Mouse (Mus musculus) telencephalon, adult 2 months (tissue): ENCODE data around the gene Esr1.
"Not testable (repeated sequence)": the region's sequence is repeated elsewhere in the genome, so short reads cannot be mapped to it uniquely, and the experiment has no call there.

ENCODE experiments used
- DNase-seq: peaks from one replicate; pipeline ENCODE4 v3.0.0-alpha.2; 2011; ENCODE audit warnings: low read depth, low spot score

The Esr1 gene

DNA sequence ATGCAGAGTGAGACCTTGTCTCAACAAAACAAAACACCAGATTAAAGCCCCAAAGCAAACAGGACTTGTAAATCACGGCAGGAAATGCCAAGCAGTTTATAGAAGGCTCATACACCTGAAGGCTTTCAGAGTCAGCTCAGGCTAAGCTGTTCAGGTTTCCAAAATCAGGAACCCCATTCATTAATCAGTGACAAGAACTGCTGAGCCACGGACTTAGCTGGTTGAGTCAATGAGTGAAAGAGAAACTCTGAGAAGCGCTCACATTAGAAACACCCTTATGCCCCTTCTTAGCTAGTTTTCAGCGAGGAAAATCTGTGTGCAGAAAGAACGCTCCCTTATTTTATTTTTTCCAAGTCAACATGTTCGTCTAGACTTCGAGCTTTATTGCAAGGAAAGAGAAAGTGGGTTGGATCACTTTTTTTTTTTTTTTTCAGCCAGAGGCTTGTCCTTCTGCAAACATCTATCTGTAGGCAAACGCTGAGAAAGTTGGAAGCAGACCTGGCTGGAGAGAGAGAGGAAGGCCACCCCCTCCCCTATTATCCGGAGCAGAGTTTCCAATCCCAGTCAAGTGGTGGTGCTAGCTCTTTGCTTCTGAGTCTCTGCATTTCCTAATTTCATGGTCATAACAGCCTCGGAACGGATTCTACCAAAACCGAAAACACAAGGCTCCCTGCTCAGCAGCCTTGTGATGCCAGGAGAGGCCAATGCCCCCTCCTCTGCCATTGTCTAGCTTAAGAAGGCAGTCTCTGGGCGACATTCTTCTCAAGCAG is at the start of gene Esr1:
Gene Esr1 (plus strand): TSS at position 208 of the 770 bp plus-strand sequence.
- no peak for DNase-seq

DNA sequence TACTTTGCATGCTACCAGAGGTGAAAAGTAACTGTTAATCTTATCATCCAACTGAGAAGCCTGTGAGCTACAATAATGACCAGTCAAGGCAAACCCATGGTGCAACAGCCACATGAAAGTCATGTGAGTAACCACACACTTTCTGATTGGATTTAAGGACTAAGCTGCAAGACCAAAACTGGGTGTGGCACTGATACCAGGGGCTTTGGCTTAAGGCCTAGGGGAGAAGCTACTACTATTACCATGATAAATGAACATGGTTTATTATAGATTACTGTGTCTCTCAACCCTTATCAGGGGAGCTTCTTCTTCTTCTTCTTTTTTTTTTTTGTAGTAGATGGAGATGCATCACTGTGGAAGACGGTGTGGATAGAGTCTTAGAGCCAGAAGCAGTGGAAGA is 46.2 kb upstream of the Esr1 start:
- no peak for DNase-seq

DNA sequence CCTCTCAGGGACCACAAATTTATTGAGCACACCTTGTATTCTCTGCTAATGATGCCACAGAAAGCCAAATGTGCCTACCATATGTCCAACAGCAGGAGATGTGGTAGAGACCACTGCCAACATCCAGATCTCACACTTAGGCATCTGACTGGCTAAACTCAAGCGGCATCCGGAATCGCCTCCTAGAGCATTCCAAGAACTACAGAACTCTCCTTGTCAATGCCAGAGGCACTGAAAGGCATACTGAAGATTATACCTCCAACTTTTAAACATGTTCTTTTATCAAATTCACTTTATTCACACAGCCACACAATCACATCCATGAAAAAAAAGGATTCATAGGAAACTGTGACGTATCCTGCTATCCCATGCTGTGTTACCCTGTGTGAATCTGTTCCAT is 40.6 kb upstream of the Esr1 start:
- DNase-seq, result no peak

DNA sequence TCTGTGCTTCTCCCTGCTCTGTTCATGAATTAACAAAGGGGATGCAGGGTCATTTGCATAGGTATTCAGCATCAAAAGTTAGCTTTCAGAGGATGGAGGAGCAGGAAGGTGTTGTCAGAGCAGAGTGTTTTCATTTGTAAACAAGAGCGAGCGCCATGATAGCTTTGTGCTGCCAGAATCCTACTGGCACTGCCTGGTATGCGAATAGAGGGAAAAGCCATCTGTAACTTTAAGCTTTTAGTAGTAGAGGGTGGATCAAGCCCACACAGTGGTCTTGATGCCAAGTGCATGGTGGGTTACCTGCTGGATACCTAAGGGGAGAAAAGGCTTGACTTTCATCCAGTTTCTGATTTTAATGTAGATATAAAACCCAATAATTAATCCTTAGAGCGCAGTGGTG is 40.1 kb upstream of the Esr1 start:
- DNase-seq, result no peak

DNA sequence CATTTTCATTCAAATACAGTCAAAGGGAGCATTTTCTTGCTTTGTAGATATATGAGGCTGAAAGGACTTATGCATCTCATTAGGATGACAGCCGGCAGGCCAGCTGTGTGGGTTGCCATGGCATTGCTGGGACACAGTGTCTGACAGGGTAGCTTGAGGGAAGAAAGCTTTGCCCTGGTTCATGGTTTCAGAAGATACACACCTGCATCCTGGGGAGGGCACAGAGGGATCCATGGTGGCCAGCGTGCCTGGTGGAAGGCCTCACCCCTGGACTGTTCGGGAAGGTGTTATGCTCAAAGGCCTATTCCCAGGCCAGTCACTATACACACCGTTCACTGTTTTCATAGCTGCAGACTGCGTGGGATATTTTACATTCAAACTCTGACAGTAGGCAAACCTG is 29.5 kb upstream of the Esr1 start:
- no peak for DNase-seq

DNA sequence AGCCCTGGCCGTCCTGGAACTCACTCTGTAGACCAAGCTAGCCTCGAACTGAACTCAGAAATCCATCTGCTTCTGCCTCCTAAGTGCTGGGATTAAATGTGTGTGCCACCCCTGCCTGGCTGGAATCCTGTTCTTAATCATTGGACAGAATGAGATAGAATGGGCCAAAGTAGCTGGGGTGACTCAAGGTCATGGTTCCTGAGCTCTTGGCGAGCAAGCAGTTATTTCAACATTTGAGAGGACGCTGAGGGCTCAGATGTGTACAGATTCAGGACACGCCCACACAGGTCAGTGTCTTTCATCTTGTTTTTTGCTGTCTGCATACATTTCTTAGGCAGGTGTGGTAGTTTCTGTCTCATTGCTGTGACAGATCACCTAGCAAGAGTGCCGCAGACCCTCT is 24.7 kb upstream of the Esr1 start:
- DNase-seq, result no peak

DNA sequence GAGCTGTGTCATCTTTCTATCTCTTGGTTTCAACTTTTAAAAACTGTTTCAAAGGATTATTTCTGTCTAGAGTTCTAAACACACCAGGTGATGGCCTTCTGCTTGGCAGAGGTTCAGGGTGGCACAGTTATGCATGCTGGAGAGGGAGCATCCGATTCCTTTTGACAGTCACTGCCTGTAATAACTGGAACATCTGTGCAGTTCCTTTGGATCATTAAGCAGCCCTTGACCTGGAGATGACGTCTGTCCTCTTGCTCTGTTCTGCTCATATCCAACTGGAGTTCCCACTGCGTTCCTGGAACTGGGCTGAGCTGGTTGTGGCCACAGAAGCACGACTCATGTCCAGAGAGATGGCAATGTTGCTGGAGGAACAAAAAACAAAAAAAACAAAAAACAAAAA is 21.8 kb upstream of the Esr1 start:
- DNase-seq, result no peak

DNA sequence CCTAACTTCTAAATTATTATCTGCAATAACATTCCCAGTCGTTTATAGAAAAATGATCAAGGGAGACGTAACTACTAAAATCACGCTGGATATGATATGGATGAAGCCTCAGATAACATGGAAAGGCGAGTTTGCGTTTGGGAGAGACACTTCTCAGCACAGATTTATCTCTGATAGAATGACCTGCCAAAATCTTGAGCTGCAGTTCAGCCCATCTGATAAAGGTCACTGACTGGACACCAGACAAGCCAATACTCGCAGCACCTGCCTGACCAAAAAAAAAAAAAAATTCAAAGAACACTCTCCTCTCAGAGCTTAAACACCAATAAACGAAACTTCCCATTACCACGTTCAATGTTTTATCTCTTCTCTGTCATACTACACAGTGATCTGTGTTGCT is 20.4 kb upstream of the Esr1 start:
- DNase-seq, result no peak

DNA sequence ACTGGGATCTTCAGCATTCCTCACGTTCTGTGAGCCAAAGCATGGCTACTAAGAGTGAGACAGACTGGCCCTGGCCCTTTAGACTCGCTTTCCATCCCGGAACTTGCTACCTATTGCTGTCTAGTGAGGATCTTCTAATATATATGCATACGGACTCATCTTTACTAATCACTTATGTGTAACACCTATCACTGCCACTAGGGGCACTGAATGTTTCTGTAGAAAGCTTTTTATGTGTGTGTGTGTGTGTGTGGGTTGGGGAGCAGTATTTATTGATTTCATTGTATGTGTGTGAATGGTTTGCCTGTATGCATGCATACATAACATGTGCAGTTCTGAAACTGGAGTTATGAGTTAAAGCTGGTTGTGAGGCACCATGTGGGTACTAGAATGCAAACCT is 17.6 kb upstream of the Esr1 start:
- DNase-seq, result no peak

DNA sequence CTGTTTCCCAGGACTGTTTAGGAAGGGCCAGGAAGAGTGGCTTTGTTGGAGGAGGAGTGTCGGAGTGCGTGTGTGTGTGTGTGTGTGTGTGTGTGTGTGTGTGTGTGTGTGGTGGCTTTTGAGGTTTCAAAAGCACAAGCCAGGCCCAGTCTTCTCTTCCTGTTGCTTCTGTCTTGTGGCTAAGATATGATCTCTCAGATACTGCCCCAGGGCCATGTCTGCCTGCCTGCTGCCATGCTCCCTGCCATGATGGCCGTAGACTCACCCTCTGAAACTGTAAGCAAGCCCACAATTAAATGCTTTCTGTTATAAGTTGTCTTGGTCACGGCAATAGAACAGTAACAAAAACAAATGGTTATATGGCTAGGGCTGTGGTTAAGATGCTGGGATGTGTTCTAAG is 14.2 kb upstream of the Esr1 start:
- no peak for DNase-seq

DNA sequence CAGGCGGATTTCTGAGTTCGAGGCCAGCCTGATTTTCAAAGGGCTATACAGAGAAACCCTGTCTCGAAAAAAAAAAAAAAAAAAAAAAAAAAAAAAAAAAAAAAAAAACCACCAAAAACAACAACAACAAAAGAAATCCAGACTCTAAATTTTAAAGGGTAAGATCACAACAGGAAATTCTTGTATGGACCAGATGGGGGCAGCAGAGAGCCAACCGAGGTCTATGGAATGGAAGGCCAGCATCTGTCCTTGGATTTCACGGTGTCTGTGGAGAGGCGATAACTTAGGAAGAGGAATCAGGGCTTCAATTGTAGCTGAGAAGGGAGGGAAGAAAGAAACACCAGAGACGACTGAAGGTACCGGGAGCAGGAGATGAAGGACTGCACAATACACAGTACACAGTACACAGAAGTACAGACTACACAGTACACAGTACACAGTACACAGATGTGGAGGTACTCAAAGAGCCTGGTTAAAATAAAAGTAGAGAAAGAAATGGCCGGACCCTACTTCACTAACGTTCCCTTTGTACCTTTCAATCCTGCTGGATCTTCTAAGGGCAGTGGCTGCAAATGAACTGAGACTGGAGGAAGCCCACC is 13.1 kb upstream of the Esr1 start:
- peak; percentile 32 for DNase-seq

DNA sequence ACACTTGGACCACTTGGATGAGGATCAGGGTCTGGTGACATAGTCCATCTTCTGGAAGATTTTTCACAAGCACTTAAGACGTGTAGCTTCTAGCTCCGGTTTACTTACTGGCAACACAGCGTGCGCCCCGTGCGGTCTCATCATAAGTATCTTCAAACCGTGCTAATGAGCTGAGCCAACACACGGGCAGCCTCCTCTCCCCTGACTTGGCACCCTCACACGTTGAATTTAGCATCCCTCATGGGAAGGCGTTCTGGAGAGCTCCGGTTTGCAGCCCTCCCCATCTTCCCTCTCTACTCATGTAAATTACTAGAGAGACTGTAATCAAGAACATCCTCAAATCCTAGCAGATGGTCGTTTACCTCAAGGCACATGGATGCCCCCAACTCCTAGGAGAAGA is 12.5 kb upstream of the Esr1 start:
- DNase-seq, result peak; percentile 17

DNA sequence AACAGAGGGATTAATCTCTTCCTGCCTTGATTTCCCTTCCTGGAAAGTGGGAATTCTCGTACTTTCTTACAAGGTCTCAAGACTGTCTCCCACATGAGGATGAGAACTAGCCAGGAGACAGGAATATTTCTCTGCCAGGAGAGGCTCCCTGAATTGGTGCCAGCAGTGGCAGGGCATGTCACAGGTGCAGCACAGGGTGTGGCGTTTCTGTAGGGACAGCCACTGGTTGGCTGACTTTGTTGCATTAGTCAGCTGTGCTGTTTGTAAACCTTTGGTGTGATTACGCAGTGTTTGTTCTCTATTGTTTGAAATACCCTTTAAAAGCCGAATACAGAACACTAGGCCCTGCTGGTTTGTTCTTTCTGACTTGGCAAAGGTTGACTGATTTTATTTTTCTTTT is 11.8 kb upstream of the Esr1 start:
- DNase-seq, result no peak

DNA sequence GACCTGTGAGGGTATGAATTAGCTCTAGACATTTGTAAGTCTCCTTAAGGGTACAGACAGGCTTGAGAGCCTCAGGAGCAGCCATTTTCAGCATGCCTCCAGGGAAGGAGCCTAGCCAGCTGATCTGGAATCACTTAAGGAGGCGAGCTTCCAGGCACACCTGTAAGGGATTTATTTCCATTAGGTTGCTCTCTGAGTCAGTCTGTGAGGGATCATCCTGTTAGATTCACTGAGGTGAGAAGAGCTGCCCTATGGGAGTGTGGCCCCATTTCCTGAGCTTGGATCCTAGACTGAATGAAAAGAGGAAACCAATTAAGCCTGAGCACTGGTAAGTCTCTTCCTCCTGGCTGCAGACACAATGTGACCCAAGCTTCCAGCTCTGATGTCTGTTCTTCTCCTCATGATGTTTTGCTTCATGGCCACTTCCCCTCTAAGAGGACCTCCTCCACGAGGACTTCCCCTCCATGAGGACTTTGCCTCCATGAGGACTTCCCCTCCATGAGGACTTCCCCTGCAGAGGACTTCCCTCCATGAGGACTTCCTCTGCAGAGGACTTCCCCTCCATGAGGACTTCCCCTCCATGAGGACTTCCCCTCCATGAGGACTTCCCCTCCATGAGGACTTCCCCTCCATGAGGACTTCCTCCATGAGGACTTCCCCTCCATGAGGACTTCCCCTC is 10.5 kb upstream of the Esr1 start:
- no peak for DNase-seq

DNA sequence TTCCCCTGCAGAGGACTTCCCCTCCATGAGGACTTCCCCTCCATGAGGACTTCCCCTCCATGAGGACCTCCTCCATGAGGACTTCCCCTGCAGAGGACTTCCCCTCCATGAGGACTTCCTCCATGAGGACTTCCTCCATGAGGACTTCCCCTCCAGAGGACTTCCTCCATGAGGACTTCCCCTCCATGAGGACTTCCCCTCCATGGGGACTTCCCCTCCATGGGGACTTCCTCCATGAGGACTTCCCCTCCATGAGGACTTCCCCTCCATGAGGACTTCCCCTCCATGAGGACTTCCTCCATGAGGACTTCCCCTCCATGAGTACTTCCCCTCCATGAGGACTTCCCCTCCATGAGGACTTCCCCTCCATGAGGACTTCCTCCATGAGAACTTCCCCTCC is 9.8 kb upstream of the Esr1 start:
- not testable (repeated sequence) for DNase-seq

DNA sequence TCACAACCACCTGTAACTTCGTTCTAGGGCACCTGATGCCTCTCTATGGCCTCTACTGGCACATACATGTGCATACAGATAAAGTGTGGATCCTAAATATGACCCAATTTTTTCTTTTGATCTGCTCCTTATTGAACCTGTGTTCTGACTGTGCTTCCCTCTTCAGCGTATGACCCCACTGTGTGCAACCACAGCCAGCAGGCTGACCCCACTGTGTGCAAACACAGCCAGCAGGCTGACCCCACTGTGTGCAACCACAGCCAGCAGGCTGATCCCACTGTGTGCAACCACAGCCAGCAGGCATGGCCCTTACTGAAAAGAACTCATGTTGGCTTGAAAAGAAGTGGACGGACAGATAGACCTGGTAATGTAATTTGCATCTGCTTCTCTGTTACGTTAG is 8.9 kb upstream of the Esr1 start:
- DNase-seq, result no peak

DNA sequence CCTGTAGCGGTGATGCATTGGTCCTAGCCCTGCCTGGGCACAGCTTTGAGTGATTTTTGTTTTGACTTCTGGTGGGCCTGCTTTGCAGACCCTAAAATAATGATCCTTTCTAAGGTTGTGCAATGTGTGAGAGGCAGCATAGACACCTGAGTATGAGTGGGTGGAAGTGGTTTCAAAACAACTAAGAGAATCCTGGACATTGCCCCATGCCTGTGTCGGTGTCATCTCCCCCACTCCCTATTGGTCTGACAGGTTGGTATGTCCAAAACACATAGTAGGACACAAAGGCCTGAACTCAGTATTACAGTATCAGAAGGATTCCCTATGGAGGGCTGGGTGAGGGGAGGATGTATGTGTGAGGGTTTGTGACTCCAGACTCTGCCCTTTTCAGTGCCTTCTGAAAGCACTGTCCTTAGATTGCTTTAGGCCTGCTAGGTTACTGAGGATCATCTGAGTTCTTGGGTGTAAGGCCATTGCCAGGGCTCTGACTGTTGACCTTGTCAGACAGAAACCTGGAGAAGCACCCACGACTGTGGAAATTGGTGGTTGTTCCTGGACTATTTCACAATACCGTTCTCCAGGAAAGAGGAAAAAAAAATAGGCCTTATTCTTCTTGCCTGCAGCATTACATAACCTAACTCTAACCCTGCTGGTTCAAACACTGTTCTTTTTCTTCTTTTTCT is 6.7 kb upstream of the Esr1 start:
- no peak for DNase-seq

DNA sequence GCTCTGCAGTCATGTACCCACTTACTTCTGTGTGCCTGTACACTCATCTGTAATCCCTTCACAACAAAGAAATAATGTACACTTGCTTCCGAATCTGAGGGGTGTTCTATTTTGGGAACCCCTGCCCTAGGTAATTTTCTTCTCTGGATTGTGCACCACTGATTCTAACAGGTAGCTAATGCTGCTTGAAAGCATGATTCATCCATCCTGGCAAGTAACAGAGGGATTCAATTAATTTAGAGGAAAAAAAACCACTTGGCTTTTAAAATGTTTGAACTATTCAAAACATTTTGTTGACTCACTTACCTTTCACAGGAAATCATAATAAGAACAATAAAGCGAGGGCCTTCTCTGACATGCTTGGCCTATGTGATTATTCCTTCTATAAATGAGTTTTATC is 1.2 kb upstream of the Esr1 start:
- no peak for DNase-seq

DNA sequence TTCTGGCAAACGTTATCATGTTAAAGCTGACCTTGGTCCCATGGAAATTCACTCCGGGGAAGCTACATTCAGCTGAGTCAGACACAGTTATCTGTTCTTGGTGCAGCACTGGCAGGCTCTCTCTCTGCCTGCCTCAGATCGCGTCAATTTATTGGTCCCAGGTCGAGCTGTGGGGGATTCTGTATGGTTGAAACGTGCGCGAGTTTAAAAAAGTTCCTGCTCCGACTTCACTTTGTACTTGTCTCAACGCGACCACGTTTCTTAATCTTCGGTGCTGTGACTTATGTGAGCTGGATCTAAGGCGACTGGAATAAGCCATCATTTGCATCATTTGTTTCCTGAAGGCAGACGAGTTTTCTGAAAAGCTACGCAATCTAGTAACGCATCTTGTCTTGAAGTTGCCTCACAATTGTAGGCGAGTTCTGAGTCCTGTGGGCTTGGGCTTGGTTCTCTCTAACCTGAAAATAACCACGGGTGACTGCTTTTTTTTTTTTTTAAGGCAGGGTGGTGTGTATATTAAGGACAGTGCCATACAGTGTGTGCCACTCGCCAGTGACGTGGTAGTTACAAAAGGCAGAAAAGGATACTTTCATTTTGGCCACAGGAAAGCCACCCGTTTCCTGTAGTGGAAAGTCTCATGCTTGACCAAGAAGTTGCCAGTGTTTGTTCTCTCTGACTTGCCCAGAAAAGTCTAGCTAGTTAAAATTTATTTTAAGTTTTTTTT is 1.1 kb downstream of the Esr1 start:
- no peak for DNase-seq

DNA sequence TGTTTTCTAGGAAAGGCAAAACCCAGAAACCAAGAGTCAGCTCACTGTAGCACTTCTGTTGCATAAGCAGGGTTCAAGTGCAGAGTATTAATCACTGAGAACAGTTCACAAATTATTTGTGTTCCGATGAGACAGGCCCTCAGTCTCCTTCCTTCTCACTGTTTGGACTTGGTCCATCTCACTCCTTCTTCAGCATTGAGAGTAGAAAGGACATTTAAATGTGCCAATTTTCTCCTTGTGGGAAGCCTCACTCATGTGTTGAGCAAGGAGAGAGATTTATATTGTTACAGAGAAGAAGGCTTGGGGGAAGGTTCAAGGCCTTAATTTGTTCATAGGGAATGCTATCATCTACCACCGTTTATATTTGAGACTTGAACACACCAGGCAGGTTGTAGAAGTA is 6.6 kb downstream of the Esr1 start:
- no peak for DNase-seq

DNA sequence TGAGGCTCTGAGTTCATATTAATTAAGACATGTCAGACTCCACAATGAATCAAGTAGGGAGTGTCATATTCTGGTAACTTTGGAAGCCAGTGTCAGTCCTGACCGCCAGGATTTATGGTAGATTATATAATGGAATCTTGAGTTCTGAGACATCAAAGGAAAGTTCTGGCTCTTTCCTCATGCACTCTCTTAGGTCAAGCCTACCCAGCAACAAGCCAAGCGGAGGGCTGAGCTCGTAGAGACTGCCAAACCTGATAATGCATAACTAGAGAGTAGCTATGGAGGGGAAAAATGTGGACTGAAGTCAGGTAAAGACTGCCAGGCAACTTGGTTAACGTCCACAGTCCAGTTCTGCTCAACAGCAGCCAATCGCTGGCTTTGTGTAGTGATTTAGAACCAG is 7.3 kb downstream of the Esr1 start:
- no peak for DNase-seq

DNA sequence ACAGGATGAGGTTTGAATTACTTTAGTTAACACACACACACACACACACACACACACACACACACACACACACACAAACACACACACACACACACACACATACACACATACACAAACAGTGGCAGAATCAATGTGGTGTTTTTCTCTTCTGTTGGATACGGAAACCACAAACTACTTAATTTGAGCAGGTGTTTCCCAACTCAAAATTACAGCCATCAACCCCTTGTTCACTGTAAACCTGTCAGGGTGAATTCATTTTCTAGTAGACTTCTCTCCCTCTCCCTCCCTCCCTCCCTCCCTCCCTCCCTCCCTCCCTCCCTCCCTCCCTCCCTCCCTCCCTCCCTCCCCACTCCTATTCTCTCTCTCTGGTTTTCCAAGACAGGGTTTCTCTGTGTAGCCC is 8.0 kb downstream of the Esr1 start:
- not testable (repeated sequence) for DNase-seq
